Mouse (Mus musculus) induced T-regulatory cell, adult 2 months (primary cell): ENCODE data around the gene Fxyd7.

Experiments
- DNase-seq: peaks from one replicate; pipeline ENCODE4 v3.0.0-alpha.2; 2012; ENCODE audit warnings: low read depth

Gene Fxyd7

GRCm38 (mm10) chr7:31051321-31052021 is at the start of gene Fxyd7:
TSS of gene Fxyd7 (minus strand) at chr7:31051467.
- peak; percentile 55 for DNase-seq

GRCm38 (mm10) chr7:31100786-31101185 is 49.5 kb upstream of the Fxyd7 start:
- DNase-seq, result peak; percentile 56

GRCm38 (mm10) chr7:31099612-31099982 is 48.3 kb upstream of the Fxyd7 start:
- peak; percentile 37 for DNase-seq

- DNase-seq, result no peak
Observed at GRCm38 (mm10) chr7:31098697-31099611, 47.7 kb upstream of the Fxyd7 start.

GRCm38 (mm10) chr7:31097583-31098248 is 46.4 kb upstream of the Fxyd7 start:
- DNase-seq, result peak; percentile 95

- DNase-seq, result peak; percentile 31
Observed at GRCm38 (mm10) chr7:31096892-31097564, 45.8 kb upstream of the Fxyd7 start.

GRCm38 (mm10) chr7:31094774-31095501 is 43.7 kb upstream of the Fxyd7 start:
- DNase-seq, result peak; percentile 59

- peak; percentile 87 for DNase-seq
Observed at GRCm38 (mm10) chr7:31089721-31090120, 38.5 kb upstream of the Fxyd7 start.

- no peak for DNase-seq
Observed at GRCm38 (mm10) chr7:31088206-31088605, 36.9 kb upstream of the Fxyd7 start.

GRCm38 (mm10) chr7:31087262-31087661 is 36.0 kb upstream of the Fxyd7 start:
- peak; percentile 66 for DNase-seq

GRCm38 (mm10) chr7:31086175-31086755 is 35.0 kb upstream of the Fxyd7 start:
- peak; percentile 53 for DNase-seq

- peak; percentile 34 for DNase-seq
Observed at GRCm38 (mm10) chr7:31085171-31085570, 33.9 kb upstream of the Fxyd7 start.

- DNase-seq, result no peak
Observed at GRCm38 (mm10) chr7:31084140-31084539, 32.9 kb upstream of the Fxyd7 start.

GRCm38 (mm10) chr7:31082831-31083588 is 31.7 kb upstream of the Fxyd7 start:
- DNase-seq, result no peak

GRCm38 (mm10) chr7:31082106-31082505 is 30.8 kb upstream of the Fxyd7 start:
- DNase-seq, result no peak

- DNase-seq, result no peak
Observed at GRCm38 (mm10) chr7:31081106-31081505, 29.8 kb upstream of the Fxyd7 start.

- no peak for DNase-seq
Observed at GRCm38 (mm10) chr7:31080611-31081010, 29.3 kb upstream of the Fxyd7 start.

- no peak for DNase-seq
Observed at GRCm38 (mm10) chr7:31079670-31080069, 28.4 kb upstream of the Fxyd7 start.

GRCm38 (mm10) chr7:31077885-31078445 is 26.7 kb upstream of the Fxyd7 start:
- peak; percentile 72 for DNase-seq

GRCm38 (mm10) chr7:31077470-31077869 is 26.2 kb upstream of the Fxyd7 start:
- no peak for DNase-seq
